Mouse (Mus musculus) heart, postnatal 0 days (tissue): ENCODE data around the gene Ucp3.

Experiments
- CTCF ChIP-seq: IDR thresholded peaks from 2 replicates; pipeline ENCODE4 v1.5.1; 2016; ENCODE audit warnings: antibody characterized with exemption, control low read depth, low read depth
- EP300 ChIP-seq: IDR thresholded peaks from 2 replicates; pipeline ENCODE4 v1.6.1; 2016; ENCODE audit warnings: antibody characterized with exemption, low read depth

DNA sequence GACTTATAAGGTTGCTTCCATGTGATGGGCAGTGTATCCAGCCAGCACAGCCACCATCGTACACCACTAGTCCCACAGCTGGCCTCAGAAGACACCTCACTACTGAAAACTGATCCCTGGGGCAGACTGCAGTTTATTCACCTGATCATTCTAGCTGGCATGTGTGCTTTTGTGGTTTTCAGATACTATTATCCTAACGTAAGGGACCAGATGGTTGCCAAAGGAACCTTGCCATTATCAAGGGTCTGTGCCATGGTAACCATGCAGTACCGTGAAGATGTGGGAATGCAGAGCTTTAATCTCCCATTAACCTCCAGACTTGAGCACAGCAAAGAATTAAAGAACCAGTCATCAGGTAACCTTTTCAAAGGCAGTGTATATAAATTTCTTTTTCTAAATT lies 47.0 kb upstream of the Ucp3 start:
- no peak for TF ChIP-seq EP300
- no peak for TF ChIP-seq CTCF
